Mouse (Mus musculus) c-Kit-negative CD71-positive TER-119-positive erythroid progenitor cells, embryonic 14.5 days (primary cell): ENCODE data around the gene Gstt4.
A peak's percentile ranks its signal among the peaks of the same experiment; 100 is the strongest.

Experiments used
- DNase-seq: peaks from one replicate; pipeline ENCODE4 v3.0.0-alpha.2; 2013; ENCODE audit warnings: low read depth, low spot score

Gstt4 gene

DNA sequence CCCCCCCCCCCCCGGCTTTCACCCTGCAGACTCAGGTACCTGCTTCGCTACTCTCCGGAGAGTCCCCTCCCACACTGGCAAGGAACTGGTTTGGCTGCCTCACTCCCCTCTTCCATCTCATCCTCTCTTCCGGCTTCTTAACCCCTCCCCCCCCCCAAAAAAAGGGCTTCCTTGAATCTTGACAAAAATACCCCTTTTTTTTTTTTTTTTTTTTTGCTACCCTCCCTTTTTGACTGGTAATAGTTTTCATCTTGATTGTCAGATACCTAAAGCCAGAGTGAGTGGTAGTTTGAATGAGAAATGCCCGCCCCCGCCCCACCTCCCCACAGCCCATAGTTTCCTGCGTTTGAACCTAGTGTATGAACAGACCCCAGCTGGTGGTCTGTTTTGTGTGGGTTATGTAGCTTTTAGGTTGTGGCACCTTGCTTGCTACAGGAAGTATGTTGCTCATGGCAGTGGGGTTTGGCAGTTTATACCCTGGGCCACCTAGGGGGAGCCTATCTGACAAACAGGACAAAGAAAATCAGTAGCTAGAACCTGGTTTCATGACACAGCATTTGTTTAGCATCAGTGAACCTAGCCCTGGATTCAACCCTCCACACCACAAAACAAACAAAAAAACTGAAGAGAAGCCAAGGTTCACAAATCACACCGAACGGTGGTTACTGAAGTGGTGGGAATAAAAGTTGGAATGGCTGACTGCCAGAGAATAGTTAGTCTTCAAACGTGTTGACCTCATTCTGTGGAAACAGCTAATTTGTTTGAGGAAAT is 13.6 kb upstream of the Gstt4 start:
- no peak for DNase-seq

DNA sequence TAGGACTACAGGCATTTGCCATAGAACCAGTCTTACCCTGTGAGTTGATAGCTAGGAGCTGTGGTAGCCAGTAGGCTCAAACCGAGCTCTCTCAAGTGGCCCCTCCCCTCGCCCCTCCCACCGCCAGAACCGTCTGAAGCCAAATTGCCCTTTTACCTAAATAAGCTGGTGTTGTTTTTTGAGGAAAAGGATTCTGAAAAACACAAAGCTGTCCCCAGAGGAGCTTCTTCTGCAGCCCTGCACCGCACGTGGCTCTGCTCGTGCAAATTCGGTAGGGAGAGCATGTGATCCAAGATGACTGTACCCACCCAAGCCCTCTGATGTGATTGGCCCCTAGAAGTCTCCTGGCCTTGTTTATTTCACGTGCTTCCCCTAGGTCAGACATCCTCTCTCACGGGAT is 13.0 kb upstream of the Gstt4 start:
- no peak for DNase-seq

DNA sequence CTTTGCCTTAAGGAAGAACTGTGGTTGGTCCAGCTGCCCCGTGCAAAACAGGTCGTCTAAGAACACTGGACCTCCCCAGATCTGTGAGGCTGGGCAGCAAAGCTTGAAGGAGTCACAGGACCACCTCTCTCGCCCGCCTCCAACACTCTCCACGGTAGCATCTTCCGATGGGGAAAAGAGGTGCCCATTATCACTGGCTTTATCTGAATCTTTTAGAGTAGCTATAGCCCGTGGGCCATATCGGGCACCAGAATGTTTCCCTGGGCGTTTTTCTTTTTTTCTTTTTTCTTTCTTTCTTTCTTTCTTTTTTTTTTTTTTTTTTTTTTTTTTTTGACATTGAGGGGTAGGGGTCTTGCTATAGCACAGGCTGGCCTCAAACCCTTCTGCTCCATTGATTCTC is 12.4 kb upstream of the Gstt4 start:
- no peak for DNase-seq

DNA sequence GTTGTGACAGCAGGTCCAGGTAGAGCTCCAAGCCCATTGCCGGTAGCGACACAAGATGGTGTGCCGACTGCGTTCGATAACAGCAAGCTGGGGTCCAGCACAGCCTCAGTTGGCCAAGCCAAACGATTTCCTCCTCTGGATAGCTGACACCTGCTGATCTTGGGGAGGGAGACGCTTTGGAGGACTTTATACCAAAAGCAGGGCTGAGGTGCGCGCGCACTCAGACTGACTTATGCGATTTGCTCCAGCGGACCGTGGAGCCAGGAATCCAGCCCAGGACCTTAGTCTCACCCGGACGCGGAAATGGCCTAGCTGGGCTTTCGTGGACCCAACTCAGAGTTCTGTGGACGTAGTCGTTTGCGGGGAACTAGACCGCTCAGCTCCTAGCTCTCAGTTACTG is 11.9 kb upstream of the Gstt4 start:
- no peak for DNase-seq

DNA sequence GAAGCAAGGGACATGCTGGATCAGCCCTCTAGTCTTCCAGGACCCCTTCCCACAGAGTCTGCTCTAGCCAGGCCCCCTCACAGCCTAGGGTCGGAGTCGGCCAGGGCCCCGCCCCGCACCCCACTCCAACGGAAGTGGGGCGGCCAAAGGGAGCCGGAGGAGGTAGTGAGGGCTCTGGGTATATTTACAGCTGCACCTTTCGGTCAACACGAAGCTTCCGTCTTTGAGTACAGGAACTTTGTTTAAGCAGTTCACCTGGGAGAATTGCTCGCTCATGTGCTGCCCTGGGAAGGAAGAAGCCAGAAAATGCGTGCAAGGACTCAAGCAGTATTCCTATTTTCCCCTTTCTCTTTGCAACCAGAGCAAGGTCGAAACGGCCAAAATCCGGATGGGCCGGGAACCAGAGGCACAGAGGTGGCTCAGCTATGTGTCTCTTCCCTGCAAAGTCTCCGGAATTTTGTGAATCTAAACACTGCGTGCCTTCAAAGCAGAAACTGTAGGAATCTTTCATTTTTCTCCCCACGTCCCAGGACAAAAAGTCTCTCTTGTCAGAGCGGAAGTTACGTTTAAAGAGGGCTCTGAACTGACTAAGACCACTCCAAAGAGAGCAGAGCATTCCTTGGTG is 11.2 kb upstream of the Gstt4 start:
- no peak for DNase-seq

DNA sequence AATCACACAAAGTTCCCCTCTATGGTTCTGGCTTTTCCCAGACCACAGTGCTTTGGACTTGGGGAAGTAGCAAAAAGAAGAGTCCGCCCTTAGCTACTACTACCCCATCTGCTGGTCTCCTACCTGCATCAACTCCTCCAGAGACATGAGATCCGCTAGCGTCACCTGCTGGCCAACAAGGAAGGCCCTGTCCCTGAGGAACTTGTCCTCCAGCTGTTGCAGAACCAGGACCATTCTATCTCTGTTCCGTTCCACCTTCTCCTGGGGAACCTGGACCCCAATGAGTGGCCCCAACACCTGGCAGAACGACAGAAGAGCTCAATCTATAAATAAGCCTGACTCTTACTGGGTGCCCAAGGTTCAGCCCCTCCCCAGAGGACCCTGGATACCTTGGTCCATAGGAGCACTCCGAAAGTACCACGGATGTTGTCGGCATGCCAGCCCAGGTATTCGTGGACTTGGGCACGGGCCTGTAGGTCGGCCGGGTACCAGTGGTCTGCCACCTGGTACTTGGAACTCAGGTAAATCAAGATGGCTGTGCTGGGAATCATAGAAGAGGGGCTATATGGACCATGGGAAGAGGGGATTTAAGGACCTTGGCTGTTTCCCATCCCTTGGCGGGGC is 10.0 kb upstream of the Gstt4 start:
- no peak for DNase-seq

DNA sequence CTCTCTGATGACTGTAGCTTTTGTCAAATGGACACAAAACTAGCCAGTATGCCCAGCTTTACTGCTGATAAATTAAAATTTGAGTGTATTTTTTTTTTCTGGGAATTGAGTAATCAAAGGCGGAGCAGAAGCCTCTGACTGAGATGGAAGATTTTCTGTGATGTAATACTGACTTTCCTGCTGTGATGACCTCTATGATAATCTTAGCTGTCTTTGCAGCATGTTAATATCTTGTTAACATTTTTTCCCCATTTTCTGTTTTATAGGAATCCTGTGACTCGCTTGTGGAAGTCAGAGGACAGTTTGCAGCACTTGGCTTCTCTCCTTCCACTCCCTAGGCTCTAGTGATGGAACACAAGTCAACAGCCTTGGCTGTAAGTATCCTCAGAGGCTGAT is 7.9 kb upstream of the Gstt4 start:
- DNase-seq, result no peak

DNA sequence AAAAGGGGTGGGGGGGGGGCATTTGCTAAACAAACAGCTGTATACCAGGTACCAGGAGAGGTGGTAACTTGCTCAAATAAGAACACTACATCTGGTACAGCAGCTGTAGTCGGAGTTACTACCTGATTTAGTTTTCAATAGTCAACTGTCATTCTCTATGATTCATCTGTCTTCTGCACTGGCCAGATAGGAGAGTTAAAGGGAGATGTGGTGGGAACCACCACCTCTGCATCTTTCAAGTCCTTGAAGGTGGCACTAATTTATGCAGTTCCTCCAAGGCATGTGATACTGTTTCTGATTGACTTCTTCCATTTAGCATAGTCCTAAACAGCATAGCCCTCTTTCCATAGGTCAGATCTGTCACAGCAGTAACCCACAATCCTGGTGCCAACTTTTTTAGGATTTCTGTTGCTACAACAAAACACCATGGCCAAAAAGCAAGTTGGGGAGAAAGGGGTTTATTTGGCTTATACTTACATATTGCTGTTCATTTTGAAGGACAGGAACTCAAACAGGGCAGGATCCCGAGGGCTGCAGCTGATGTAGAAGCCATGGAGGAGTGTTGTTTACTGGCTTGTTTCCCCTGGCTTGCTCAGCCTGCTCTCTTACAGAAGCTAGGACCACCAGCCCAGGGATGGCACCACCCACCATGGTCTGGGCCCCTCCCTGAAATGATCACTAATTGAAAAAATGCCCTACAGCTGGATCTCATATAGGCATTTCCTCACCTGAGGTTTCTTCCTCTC is 7.4 kb upstream of the Gstt4 start:
- no peak for DNase-seq

DNA sequence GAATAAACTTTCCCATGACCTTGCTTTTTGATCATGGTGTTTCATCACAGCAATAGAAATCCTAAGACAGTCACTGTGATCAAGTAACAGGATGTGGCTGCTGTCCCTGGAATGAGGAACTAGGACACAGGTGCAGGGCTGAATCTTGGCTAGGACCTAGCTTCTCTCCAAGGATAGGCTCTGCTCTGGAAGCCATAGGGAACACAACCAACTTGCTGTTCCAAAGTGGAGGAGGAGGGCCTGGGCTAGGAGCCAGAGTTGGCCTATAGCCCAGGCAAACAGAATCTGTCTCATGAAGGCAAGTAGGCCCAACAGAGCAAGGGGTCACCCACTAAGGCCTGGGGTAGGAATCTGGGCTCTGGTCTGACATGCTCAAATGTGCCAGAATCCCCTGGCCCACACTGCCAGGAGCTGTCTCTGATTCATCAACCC is 6.2 kb upstream of the Gstt4 start:
- DNase-seq, result no peak

DNA sequence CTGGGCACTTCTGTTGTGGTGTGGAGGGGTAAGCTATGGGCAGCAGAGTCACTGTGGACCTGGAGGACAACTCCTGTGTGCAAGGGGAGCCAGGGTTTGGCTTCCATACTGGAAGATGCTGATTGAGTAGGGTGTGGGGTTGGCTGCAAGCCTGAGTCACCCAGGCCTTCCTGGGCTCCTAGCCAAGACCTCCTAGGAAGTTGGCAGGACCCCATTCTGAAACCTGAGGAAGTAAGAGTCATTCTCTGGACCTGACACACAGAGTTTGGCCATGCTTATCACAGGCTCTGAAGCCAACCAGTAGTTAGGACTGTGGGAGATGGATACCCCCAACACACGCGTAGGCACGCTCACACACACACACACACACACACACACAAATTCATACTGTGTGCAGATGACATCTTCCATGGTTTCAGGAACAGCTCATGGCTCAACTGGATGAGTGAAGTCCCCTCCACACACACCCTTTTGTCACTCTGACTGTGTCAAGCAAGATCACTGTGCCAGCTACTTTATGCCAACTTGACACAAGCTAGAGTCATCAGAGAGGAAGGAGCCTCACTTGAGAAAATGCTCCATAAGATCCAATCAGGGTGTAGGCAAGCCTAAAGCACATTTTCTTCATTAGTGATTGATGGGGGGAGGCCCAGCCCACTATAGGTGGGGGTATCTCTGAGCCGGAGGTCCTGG is 5.5 kb upstream of the Gstt4 start:
- DNase-seq, result no peak

DNA sequence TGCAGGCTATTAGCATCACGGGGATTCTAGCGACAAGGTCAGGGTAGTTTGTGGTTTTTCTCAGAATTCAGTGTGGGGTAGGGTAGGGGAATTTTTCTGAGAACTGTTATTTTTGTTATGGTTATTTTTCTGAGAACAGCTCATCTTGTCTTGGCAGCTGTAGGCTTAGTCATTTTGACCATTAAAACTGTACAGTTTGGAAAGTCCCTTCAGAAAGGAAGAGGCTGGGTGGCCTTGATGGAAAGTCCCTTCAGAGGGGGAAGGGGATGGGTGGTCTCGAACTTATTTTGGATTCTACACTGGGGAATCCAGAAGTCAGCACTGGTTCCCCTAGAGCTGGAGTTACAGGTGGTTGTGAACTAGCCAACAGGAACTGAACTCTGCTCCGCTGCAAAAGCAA is 2.2 kb upstream of the Gstt4 start:
- DNase-seq, result no peak

DNA sequence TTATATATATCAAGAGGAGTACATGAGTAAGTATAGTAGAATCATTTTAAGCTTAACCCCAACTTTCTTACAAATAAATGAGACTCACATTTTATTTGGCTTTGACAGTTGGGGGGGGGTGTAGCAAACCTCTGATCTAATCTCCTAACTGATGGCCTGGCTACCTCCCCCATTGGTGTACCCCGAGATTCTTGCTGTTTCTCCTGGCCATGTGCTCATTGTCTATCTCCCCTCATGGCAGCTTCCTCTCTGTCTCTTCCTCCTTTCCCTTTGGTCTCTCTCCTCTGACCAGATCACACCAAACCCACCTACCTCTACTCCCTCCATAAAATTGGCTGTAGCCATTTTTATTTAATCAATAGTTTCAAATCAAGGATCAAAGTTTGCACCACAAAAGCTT is 1.4 kb upstream of the Gstt4 start:
- DNase-seq, result no peak

DNA sequence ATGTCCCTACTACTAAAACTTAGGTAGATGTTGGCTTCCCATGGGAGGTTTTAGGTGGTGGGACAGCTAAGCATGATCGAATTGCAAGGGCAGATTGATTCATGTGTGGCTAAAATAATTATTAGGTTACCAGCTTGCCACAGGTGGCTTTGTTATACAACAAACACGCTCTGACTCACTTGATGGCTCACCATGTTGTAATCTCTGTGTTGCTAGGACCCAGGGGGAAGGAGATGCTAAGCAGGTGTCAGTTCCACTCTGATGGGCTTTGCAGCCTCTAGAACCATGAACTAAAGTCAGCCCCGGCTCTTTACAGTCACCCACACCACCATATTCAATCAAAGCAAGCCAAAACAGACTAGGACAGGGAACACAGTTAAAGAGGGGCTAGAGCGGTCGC is 2.5 kb downstream of the Gstt4 start:
- DNase-seq, result no peak

DNA sequence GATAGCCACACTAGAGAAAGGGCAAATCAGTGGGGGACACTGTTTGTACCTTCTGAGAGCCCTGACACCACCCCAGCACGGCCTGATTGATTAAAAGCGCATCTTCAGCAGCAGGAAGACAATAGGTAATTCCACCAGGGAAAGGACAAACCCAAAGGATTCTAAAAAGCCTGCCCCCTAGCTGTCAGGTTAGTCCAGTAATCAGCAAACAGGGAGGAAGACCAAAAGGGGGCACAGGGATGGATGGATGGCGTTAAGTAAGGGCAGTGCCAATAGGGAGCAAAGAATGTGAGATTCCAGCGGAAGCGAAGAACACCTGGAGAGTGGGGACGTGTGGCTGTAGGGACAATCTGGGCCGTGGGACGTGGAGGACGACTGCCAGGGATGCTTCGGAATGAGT is 3.7 kb downstream of the Gstt4 start:
- no peak for DNase-seq

DNA sequence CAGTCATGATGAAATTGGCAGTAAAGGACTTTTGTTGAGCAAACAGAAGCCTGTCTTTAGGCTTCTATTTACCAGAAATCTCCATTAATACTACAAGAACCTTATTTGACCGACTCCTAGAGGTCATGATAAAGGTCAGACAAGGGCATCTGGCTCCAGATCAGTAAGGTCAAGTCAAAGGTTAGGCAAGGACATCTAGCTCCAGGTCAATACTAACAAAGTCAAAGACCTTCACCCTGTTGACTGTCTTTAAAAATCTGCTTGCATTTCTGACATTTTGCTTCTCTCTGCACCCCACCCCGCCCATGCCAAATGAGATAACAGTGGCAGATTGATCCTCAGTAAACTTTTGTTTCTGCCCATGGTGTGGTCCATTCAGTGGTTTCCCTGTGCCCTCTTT is 18.1 kb downstream of the Gstt4 start:
- no peak for DNase-seq

DNA sequence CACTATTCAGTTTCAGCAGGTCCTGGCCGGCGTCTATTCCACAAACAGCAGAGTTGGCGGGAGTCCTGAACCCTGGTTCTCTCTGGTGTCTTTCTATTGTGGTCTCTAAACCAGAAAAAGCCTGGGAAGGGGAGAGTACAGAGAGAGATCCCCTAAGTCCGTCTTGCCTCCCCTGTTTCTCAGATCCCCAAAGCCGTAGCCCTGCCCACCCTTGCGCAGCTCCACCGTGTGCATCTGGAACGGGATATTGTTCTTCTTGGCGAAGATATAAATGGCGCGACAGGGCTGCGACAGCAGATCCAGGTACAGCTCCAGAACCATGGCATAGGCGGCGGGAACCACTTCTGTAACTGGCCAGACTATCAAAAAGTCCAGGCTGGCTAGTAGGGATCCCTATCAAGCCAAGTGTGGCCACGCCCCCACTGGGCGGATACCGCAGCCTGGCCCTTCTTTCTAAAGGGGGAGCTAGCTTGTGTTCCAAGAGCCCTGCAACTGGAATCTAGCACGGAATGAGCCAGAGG is 24.1 kb downstream of the Gstt4 start, which contains the start of gene Gstt1:
TSS of gene Gstt1 (minus strand) at position 409 of the 521 bp plus-strand sequence.
- peak; percentile 31 for DNase-seq

DNA sequence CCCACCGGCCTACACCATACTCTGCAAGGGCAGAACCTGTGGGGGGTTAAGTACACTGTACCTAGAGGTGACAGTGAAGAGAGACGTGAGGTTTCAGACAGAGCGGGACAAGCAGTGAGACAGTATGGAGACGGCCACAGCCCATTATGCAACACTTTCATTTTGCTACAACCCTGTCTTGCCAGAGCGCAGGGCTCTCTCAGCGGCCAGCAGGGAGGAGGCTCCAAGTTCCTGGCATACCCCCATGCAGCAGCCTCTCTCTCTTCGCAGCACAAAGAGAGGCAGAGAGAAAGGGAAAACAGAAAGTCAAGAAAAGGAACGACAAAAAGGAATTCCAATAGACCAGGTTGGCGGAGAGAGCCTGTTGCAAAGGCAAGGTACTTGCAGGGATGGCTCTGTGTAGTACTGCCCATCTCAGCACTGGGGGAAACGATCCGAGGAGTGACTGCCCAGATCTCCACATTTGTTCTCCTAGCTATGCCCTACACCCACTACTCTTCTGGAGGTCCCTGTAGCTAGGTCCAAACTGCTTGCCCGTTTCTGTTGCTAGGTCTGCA is 24.6 kb downstream of the Gstt4 start:
- DNase-seq, result no peak

DNA sequence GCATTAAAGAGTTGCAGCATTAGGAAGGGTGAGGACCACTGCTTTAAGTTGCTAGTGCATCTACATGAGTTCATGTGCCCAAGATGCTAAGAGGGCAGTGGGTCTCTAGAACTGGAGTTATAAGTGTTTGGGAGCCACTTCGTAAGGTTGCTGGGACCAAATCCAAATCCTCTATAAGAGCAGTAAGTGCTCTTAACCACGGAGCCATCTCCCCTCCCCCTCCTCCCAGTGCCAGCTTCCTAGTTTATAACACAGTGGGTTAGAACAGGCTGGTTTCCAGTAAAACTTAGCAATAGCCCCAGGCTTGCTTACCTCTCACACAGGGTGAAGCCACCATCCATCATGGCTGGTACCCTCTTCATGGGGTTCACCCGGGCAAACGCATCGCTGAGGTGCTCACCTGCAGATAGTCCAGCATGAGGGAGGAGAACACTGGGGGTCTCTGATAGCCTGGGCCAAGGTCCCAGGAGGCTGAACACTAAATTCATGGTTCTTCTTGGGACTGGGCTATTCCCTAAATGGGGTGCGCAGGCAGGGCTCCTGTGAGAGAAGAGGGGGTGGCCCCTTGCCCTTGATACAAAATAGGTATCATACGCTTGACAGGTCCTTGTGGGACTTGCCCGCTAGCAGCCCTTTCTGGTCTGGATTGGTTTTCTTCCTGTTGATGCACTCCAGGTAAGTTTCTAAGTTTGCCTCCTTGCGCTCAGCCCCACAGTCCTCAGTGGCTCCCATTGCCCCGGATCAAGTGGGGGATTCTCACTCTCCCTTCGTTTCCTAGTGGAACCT is 25.4 kb downstream of the Gstt4 start:
- no peak for DNase-seq

DNA sequence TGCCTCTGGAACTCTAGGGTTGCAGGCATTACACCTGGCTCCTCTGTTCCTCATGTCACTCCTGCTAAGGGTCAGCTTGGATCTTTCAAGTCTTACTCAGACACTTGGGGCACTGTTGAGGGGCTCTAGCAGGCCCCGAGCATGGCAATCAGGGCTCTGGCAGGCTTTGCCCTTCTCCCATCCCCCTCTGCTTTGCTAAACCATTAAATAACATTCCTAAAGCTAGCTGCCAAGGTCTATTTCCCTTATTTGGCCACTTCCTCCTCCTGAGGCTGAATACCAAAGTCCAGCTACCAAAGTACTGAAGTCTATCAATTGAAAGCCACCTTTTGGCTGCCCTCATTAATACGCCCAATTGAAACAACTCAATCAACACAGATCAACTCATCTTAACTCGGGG is 27.5 kb downstream of the Gstt4 start:
- no peak for DNase-seq

DNA sequence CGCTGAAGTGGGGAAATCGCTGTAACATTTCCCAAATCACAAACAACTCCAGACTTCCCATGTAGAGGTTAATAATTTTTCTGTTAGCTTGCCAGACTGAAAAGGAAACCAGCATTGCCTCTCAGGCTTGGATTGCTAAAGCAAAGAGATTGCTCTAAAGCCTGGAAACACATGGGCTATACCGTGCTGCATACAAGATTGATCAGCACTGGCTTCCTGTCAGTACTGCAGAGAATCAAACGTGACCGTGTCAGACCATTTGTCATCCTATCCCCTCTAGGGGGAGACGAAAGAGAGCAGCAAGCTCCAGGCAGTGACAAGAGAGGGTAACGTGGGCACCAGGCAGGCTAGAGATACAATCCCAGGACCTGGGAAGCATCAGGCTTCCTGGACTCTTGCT is 31.6 kb downstream of the Gstt4 start:
- DNase-seq, result no peak
